Mouse (Mus musculus): ENCODE data around the gene Ect2. TPM values are rescaled to one million over a fixed set of nuclear protein-coding genes. Genes with fewer than 3 reads are reported as not detected.

Ect2 gene
- total RNA-seq, 2 experiments from 2014 or later = 57.2 to 65.7 TPM

GRCm38 (mm10) chr3:27158910-27159309, 5.2 kb upstream of the Ect2 start:
- no peak for ATAC-seq (ENCODE audit: poor library complexity, severe bottlenecking)

- no peak for ATAC-seq (ENCODE audit: poor library complexity, severe bottlenecking)
Observed at GRCm38 (mm10) chr3:27156594-27156949, 2.9 kb upstream of the Ect2 start.

- ATAC-seq (ENCODE audit: poor library complexity, severe bottlenecking) = no peak
Observed at GRCm38 (mm10) chr3:27155856-27156593, 2.3 kb upstream of the Ect2 start.

GRCm38 (mm10) chr3:27155051-27155855, 1.6 kb upstream of the Ect2 start:
- no peak for ATAC-seq (ENCODE audit: poor library complexity, severe bottlenecking)

- no peak for ATAC-seq (ENCODE audit: poor library complexity, severe bottlenecking)
Observed at GRCm38 (mm10) chr3:27154280-27154679, 602 bp upstream of the Ect2 start.

GRCm38 (mm10) chr3:27153191-27153671, 447 bp downstream of the Ect2 start:
- ATAC-seq (ENCODE audit: poor library complexity, severe bottlenecking) = peak; percentile 39; the same call in 1 of the 2 replicates

GRCm38 (mm10) chr3:27145733-27146132, 7.9 kb downstream of the Ect2 start:
- ATAC-seq (ENCODE audit: poor library complexity, severe bottlenecking) = no peak

- ATAC-seq (ENCODE audit: poor library complexity, severe bottlenecking) = no peak
Observed at GRCm38 (mm10) chr3:27143570-27143969, 10.1 kb downstream of the Ect2 start.

- ATAC-seq (ENCODE audit: poor library complexity, severe bottlenecking) = no peak
Observed at GRCm38 (mm10) chr3:27140101-27140500, 13.6 kb downstream of the Ect2 start.

GRCm38 (mm10) chr3:27121864-27122450, 31.7 kb downstream of the Ect2 start:
- ATAC-seq (ENCODE audit: poor library complexity, severe bottlenecking) = no peak

- ATAC-seq (ENCODE audit: poor library complexity, severe bottlenecking) = no peak
Observed at GRCm38 (mm10) chr3:27120932-27121331, 32.7 kb downstream of the Ect2 start.

GRCm38 (mm10) chr3:27118227-27118626, 35.5 kb downstream of the Ect2 start:
- ATAC-seq (ENCODE audit: poor library complexity, severe bottlenecking) = no peak

- ATAC-seq (ENCODE audit: poor library complexity, severe bottlenecking) = no peak
Observed at GRCm38 (mm10) chr3:27110860-27111259, 42.8 kb downstream of the Ect2 start.

- ATAC-seq (ENCODE audit: poor library complexity, severe bottlenecking) = no peak
Observed at GRCm38 (mm10) chr3:27109109-27109508, 44.6 kb downstream of the Ect2 start.

GRCm38 (mm10) chr3:27107142-27107541, 46.5 kb downstream of the Ect2 start:
- no peak for ATAC-seq (ENCODE audit: poor library complexity, severe bottlenecking)

GRCm38 (mm10) chr3:27102965-27103364, 50.7 kb downstream of the Ect2 start:
- ATAC-seq (ENCODE audit: poor library complexity, severe bottlenecking) = no peak

GRCm38 (mm10) chr3:27098633-27099032, 55.0 kb downstream of the Ect2 start:
- ATAC-seq (ENCODE audit: poor library complexity, severe bottlenecking) = no peak

GRCm38 (mm10) chr3:27086221-27086620, 67.5 kb downstream of the Ect2 start:
- ATAC-seq (ENCODE audit: poor library complexity, severe bottlenecking) = no peak

- peak; percentile 87 for ATAC-seq (ENCODE audit: poor library complexity, severe bottlenecking)
Observed at GRCm38 (mm10) chr3:27081229-27082060, 72.2 kb downstream of the Ect2 start.

- ATAC-seq (ENCODE audit: poor library complexity, severe bottlenecking) = no peak
Observed at GRCm38 (mm10) chr3:27080061-27080770, 73.5 kb downstream of the Ect2 start.
